Mouse (Mus musculus) erythroblast, adult 5-6 weeks (primary cell): ENCODE data around the gene Gm47283. TPM values are rescaled to one million over a fixed set of nuclear protein-coding genes. Genes with fewer than 3 reads are reported as not detected.
"Not testable (repeated sequence)": the region's sequence is repeated elsewhere in the genome, so short reads cannot be mapped to it uniquely, and the experiment has no call there.

ENCODE experiments used
- ATAC-seq: replicated peaks from 2 replicates; pipeline ENCODE4 v1.8.0; 2016; ENCODE audit warnings: moderate number of reproducible peaks, mild to moderate bottlenecking, moderate TSS enrichment, inconsistent platforms; ENCODE audit not compliant: poor library complexity, low FRiP score, severe bottlenecking
- total RNA-seq, 2 experiments: library from RNA; stranded (forward) in 1 of 2; stranded (reverse) in 1 of 2; fragments of 150-400 nt in 1 of 2; fragments of 200-764, 138-1000 nt in 1 of 2; gene quantifications; 2 replicates each; pipeline versions ENCODE4 v1.2.3 to v1.2.4; 2015 to 2017; ENCODE audit warnings: low replicate concordance in 2 of 2

Gm47283 gene
- total RNA-seq, 2 experiments from 2014 or later: not detected

DNA sequence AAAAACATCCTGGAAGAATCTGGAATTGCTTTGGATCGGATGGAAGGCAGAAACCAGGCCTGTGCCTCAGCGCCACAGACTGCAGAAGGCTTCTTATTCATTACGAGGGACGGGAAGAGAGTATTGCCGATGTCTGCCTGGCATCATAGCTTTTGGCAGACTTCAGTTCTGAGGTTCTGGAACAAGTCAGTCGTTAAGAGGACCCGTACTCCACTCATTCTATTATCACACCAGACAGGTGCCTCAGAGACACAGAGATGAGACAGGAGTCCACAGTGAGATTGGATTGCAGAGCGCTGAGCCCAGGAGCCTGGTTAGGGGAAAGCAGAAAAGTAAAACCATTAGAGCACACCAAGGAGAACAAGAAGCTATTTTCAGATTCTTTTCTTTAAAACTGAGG, 54.5 kb downstream of the Gm47283 start, which contains the start of gene Gm21748:
Gm21748 (minus strand) TSS at position 101 of the 400 bp plus-strand sequence.
- ATAC-seq: not testable (repeated sequence)

Other genes starting within 250 kb of the Gm47283 start
- not detected in 2 replicates for gene Gm21860, start 29.9 kb upstream of the Gm47283 start, total RNA-seq (2015; ENCODE audit: low replicate concordance)
- not detected in 2 replicates for gene Gm21860, start 29.9 kb upstream of the Gm47283 start, total RNA-seq (2017; ENCODE audit: low replicate concordance)
- not detected in 2 replicates for gene Gm21748, start 54.4 kb downstream of the Gm47283 start, total RNA-seq (2015; ENCODE audit: low replicate concordance)
- gene Gm21748, start 54.4 kb downstream of the Gm47283 start, total RNA-seq (2017; ENCODE audit: low replicate concordance): not detected in 2 replicates